ENCODE assay signal across 8 mouse cellular contexts in genomic region chr14:76760509-76761023, GRCm38 (mm10).
DNase-seq lines count a peak whose midpoint lies in the region; ATAC-seq and TF ChIP-seq lines count a peak whose summit lies in the region.

No protein-coding gene starts in this region.

- H3K9ac ChIP-seq in heart, embryonic 16.5 days (ENCODE audit: low read length) = peak overlapping the region; percentile 56; the same call in 1 of the 2 replicates

- ATAC-seq in CD4-positive, CD25-positive, alpha-beta regulatory T cell, adult 4 months = peak; percentile 31
- ATAC-seq in heart, embryonic 16.5 days (replicated peaks; ENCODE audit: extremely low read depth, insufficient read depth, low FRiP score) = peak; percentile 71

- no peak overlapping the region for H3K4me3 ChIP-seq in bone marrow, adult 2 months (replicated peaks; ENCODE audit: control insufficient read depth, low read depth, low read length)
- H3K4me3 ChIP-seq in heart, embryonic 16.5 days (ENCODE audit: low read length) = peak overlapping the region; percentile 19

- TF ChIP-seq CTCF in bone marrow, adult 2 months (IDR thresholded peaks at IDR 0.05; ENCODE audit: control insufficient read depth, insufficient read depth, low read length) = no peak

- no peaks in the 10 kb centered on the region for H3K9me3 ChIP-seq in heart, embryonic 16.5 days (replicated peaks; ENCODE audit: control insufficient read depth, low read length)

- 40% methylated on average over 13 of the region's 13 CpGs for WGBS in bone marrow, adult 2 months
- 54% methylated on average over 13 of the region's 13 CpGs for WGBS in heart, embryonic 16.5 days

- H3K27me3 ChIP-seq in heart, embryonic 16.5 days (ENCODE audit: control insufficient read depth, insufficient read depth, low read length) = no peaks in the 10 kb centered on the region

- peak; percentile 88 to 91 for DNase-seq in left cerebral cortex, adult 9 months (ENCODE audit: low spot score in 2 of 2)
- peak; percentile 72 for DNase-seq in right cerebral cortex, postnatal 14 days
- no peak for DNase-seq in cerebellum, adult 11 months
- no peak for DNase-seq in thymus, postnatal 36 days
- no peak for DNase-seq in thymus, adult 18-20 months

- peak overlapping the region; percentile 48 for H3K4me2 ChIP-seq in heart, embryonic 16.5 days (ENCODE audit: low read depth, low read length)

- no peak overlapping the region for H3K27ac ChIP-seq in bone marrow, adult 2 months (ENCODE audit: control insufficient read depth, insufficient read depth, low read depth, low read length, poor library complexity)
- peak overlapping the region; percentile 58 for H3K27ac ChIP-seq in heart, embryonic 16.5 days (ENCODE audit: low read length)

- H3K4me1 ChIP-seq in bone marrow, adult 2 months (ENCODE audit: control insufficient read depth, insufficient read depth, low read length) = peaks cover 1% of the 10 kb centered on the region; the same call in 1 of the 2 replicates
- H3K4me1 ChIP-seq in heart, embryonic 16.5 days (ENCODE audit: control insufficient read depth, insufficient read depth, low read length) = peaks cover 31% of the 10 kb centered on the region

- no peaks in the 10 kb centered on the region for H3K36me3 ChIP-seq in heart, embryonic 16.5 days (ENCODE audit: control insufficient read depth, insufficient read depth)

- 0 out of 2 replicates have a peak, but pooled peaks have one; percentile 15 for TF ChIP-seq POLR2A in bone marrow, adult 2 months (IDR thresholded peaks at IDR 0.05; ENCODE audit: borderline replicate concordance, control insufficient read depth, low read depth, low read length)

Comparison
In these comparisons a context has a peak if more than half of its experiments do, and no peak if none do; other contexts are left out.
1. DNase-seq: peak in left cerebral cortex, adult 9 months (2 of 2) and right cerebral cortex, postnatal 14 days (single experiment); none in cerebellum, adult 11 months (single experiment), thymus, postnatal 36 days (0 of 2) and thymus, adult 18-20 months (0 of 2).